Mouse (Mus musculus): ENCODE data around the gene Gsdmc4. TPM values are rescaled to one million over a fixed set of nuclear protein-coding genes. Genes with fewer than 3 reads are reported as not detected.
"Not testable (repeated sequence)": the region's sequence is repeated elsewhere in the genome, so short reads cannot be mapped to it uniquely, and the experiment has no call there.

Gene Gsdmc4
- polyA plus RNA-seq (2015; fragmentation: Nextera tagmentation; extraction: Ambion mirVana): not detected in 2 replicates

DNA sequence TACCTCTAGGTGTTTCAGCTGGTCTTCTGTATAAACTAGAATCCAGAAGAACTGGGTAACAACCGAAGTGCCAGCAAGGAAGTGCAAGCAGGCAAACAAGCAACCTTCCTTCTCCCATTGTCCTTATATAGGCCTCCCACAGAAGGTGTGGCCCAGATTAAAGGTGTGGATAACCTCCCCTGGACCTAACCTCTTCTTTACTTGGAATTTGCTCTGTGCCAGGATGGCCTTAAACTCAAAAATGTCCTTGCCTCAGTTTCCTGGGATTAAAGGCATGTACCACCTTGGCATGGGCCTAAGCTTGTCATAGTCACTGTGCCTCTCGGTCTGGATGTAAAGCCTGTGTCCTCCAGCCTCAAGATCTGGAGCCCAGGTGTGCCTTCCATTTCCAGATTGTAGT lies at the start of gene Gsdmc4:
Gsdmc4 (minus strand) TSS at position 101 of the 400 bp plus-strand sequence.
- H3K9ac ChIP-seq; H3K9me3 ChIP-seq (replicated peaks); H3K4me2 ChIP-seq; H3K4me3 ChIP-seq (replicated peaks); H3K27me3 ChIP-seq; H3K4me1 ChIP-seq (replicated peaks); H3K27ac ChIP-seq (replicated peaks); ATAC-seq (ENCODE audit: insufficient read depth); H3K36me3 ChIP-seq (replicated peaks): not testable (repeated sequence)
- 61% methylated on average over 2 of the region's 2 CpGs for WGBS (ENCODE audit: insufficient replicate concordance)

DNA sequence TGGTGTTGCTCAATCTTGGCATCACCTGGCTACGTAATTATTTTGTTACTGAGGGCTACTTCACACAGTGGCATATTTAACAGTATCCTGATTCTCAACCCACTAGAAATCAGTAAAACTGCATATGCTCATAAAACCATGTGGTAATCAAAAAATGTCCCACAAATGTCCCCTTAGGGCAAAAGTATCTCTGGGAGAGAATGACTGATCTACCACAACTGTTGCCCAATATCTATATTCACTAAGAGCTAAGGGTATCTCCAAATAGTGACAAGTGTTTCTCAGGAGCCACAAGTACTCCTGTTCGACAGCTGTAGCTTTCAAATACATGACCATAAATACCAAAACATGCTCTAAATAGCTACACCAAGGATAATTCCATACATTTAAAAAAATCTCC lies 48.4 kb upstream of the Gsdmc4 start:
- Histone ChIP-seq H3K4me3 (replicated peaks) (no peak overlapping the region), H3K27ac (replicated peaks) (no peak overlapping the region), H3K36me3 (replicated peaks) (no peaks in the 10 kb centered on the region), H3K27me3 (no peaks in the 10 kb centered on the region), H3K4me2 (no peak overlapping the region), H3K9me3 (replicated peaks) (no peaks in the 10 kb centered on the region), H3K9ac (no peak overlapping the region), H3K4me1 (replicated peaks) (no peaks in the 10 kb centered on the region)
- no peak for ATAC-seq (ENCODE audit: insufficient read depth)
- WGBS (ENCODE audit: insufficient replicate concordance): 68% methylated on average over 2 of the region's 2 CpGs

DNA sequence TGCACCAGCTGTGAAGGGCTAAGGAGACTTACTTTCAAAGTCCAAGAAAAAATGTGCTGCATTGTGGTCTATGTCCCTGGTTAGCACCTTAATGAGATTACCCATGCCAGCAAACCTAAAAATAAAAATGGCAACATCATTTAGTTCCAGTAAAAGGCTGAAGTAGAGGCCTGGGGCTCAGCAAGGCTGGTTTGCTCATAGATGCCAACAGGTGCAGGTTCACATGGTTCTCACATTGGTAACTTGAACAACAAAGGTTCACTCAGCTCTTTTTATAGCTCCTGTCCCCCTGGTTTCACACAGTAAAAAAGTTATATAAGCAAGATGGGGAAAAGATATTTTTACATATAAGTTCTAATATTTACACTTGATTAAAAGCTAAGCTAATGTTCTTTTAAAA lies 45.5 kb upstream of the Gsdmc4 start:
- Histone ChIP-seq H3K9me3 (replicated peaks) (no peaks in the 10 kb centered on the region), H3K4me2 (no peak overlapping the region), H3K9ac (no peak overlapping the region), H3K4me1 (replicated peaks) (no peaks in the 10 kb centered on the region), H3K27ac (replicated peaks) (no peak overlapping the region), H3K36me3 (replicated peaks) (no peaks in the 10 kb centered on the region), H3K4me3 (replicated peaks) (no peak overlapping the region), H3K27me3 (no peaks in the 10 kb centered on the region)
- no peak for ATAC-seq (ENCODE audit: insufficient read depth)

DNA sequence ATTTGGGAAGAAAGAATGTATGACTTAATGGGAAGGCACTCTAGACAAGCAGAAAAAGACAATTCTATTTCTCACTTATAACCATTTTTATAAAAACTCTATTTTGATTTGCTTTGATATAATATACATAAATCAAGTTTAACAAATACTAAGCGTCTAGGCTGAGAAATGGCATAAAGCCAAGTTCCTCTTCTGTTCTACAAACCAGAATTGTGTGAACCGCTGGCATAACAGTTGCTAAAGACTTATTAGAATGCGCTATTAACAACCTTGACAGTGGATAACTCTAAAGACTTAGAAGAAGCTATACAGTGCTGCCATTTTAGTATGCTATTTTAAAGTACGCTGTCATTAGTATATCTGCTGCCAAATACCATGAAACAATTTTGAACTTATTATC lies 41.2 kb upstream of the Gsdmc4 start:
- Histone ChIP-seq H3K4me1 (replicated peaks) (no peaks in the 10 kb centered on the region), H3K4me3 (replicated peaks) (no peak overlapping the region), H3K9me3 (replicated peaks) (no peaks in the 10 kb centered on the region), H3K4me2 (no peak overlapping the region), H3K27ac (replicated peaks) (no peak overlapping the region), H3K9ac (no peak overlapping the region), H3K36me3 (replicated peaks) (0 out of 2 replicates have a peak, but pooled peaks cover 6% of the 10 kb centered on the region), H3K27me3 (no peaks in the 10 kb centered on the region)
- ATAC-seq (ENCODE audit: insufficient read depth): no peak
- 72% methylated on average over 4 of the region's 4 CpGs for WGBS (ENCODE audit: insufficient replicate concordance)

DNA sequence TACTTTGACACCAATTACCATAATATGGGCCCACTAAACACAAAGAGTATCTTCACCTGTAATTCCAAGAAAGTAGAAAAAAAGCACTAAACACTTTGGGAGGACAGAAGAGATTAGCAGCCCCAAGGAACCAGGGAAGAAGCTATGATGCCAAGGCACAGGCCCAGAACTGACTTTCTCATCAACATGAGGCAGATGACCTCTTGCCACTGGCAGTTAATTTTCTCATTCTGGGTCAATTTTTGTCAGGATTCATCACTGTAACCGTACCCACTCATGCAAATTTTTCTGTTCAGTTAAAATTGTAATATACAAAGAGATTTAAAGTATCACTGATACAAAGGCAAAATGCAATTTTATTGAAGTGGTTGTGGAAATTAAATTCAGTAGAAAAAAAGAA lies 29.1 kb upstream of the Gsdmc4 start:
- no peak for ATAC-seq (ENCODE audit: insufficient read depth)
- no peaks in the 10 kb centered on the region for H3K4me1 ChIP-seq (replicated peaks)
- no peaks in the 10 kb centered on the region for H3K27me3 ChIP-seq
- H3K4me2 ChIP-seq: no peak overlapping the region
- no peak overlapping the region for H3K9ac ChIP-seq
- H3K36me3 ChIP-seq (replicated peaks): peaks cover 40% of the 10 kb centered on the region
- no peaks in the 10 kb centered on the region for H3K9me3 ChIP-seq (replicated peaks)
- WGBS (ENCODE audit: insufficient replicate concordance): 83% methylated on average over 1 of the region's 1 CpGs
- no peak overlapping the region for H3K27ac ChIP-seq (replicated peaks)
- H3K4me3 ChIP-seq (replicated peaks): no peak overlapping the region

DNA sequence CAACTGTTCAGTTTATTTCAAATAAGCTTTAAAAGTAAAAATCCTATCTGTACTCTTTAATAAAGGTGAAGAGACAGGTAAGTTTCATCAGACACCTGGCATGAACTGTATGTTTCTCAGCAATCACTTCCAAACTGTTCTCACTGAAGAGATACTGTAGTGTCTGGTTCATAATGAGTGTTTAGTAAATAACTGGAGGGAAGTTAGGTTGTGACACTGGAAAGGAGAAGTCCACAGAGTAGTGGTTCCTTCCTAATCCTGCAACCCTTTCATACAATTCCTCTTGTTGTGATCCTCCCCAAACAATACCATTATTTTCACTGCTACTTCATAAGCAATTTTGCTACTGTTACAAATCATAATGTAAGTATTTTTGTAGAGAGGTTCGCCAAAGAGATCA lies 20.6 kb upstream of the Gsdmc4 start:
- H3K4me1 ChIP-seq (replicated peaks): no peaks in the 10 kb centered on the region
- no peak overlapping the region for H3K4me3 ChIP-seq (replicated peaks)
- H3K36me3 ChIP-seq (replicated peaks): peaks cover 55% of the 10 kb centered on the region
- H3K4me2 ChIP-seq: no peak overlapping the region
- 79% methylated on average over 1 of the region's 1 CpGs for WGBS (ENCODE audit: insufficient replicate concordance)
- H3K27ac ChIP-seq (replicated peaks): no peak overlapping the region
- no peaks in the 10 kb centered on the region for H3K9me3 ChIP-seq (replicated peaks)
- no peak for ATAC-seq (ENCODE audit: insufficient read depth)
- no peaks in the 10 kb centered on the region for H3K27me3 ChIP-seq
- no peak overlapping the region for H3K9ac ChIP-seq

DNA sequence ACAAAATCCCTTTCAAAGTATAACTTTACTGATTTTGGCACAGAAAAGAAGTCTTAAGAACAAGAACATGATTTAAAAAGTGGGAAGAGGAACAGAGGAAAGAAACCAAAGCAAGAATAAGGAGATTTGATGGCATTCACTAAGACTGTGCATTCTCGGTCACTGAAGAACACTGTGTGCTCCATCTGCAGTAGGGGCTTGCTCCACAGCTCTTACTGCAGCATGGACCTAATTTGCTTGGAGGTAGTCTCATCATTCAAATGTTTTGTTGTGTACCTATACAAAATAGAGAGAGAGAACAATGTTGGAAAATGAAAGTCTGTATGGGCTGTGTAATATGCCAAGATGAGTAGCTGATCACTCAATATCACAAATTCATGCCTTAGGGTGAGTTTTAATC lies 19.3 kb upstream of the Gsdmc4 start:
- Histone ChIP-seq H3K9me3 (replicated peaks) (no peaks in the 10 kb centered on the region), H3K27me3 (no peaks in the 10 kb centered on the region), H3K4me1 (replicated peaks) (no peaks in the 10 kb centered on the region), H3K27ac (replicated peaks) (no peak overlapping the region), H3K36me3 (replicated peaks) (peaks cover 48% of the 10 kb centered on the region), H3K4me2 (no peak overlapping the region), H3K4me3 (replicated peaks) (no peak overlapping the region), H3K9ac (no peak overlapping the region)
- WGBS (ENCODE audit: insufficient replicate concordance): 63% methylated on average over 1 of the region's 1 CpGs
- no peak for ATAC-seq (ENCODE audit: insufficient read depth)

DNA sequence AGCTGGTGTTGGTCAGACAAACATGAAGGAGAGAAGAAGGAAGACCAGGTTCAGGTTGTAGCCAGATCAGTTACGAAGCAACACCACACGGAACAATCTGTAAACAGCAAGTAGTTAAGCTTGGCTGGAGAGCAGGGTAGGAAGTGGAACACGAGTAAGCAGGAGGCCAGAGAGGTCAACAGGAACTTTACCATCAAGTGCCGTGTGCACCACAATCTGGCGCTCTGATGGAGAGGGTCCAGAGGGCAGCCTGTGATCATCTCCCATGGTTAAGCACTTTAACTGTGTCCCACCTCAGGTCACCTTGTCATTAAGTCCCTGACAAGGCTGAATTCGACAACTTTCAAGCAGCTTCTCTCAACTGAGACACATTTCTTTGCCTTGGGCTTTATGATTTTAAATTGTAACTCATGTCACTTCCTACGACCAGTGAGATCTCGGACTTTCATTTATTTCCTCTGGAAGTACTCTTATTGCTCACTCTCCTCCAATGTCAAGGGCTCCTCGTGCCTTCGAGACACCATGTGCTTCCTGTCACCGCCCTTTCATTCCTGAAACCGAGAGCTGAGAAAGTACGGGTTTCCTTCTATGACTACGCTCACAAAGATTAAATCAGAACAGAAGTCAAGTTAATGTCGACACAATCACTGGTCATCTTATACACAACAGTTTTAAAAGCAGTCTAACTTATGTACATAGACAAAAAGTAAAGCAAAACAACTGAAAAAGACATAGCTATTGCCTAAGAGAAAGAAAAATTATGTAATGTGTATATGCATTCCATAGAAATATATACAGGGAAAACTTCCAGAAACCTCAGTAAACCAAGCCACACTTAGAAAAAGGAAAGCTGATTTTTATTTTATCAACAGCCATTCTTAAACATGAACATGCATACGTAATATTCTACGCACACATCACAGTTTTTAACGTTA lies 18.3 kb upstream of the Gsdmc4 start:
- Histone ChIP-seq H3K36me3 (replicated peaks) (peaks cover 48% of the 10 kb centered on the region), H3K9ac (no peak overlapping the region), H3K9me3 (replicated peaks) (no peaks in the 10 kb centered on the region), H3K4me1 (replicated peaks) (no peaks in the 10 kb centered on the region), H3K4me3 (replicated peaks) (no peak overlapping the region), H3K27me3 (no peaks in the 10 kb centered on the region), H3K4me2 (no peak overlapping the region), H3K27ac (replicated peaks) (no peak overlapping the region)
- 73% methylated on average over 18 of the region's 18 CpGs for WGBS (ENCODE audit: insufficient replicate concordance)
- ATAC-seq (ENCODE audit: insufficient read depth): no peak

DNA sequence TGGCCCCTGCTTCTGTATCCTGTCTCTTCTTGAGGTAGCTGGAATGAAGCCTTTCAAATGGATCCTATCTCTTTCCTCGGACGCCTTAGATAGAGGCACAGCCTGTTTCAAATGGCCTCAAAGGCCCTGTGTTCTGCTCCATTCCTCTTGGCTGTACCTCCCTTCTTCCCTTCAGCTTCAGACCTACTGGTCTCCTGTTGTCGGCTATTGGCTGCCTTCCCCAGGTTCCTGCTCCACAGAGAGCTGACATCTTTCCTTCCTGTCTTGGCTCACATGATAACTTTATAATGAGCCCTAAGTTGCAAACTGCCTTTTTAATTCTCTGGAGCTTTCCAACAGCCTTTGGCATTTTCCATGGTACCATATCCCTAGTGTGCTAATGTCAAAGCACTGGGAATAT lies 14.1 kb upstream of the Gsdmc4 start:
- 54% methylated on average over 3 of the region's 3 CpGs for WGBS (ENCODE audit: insufficient replicate concordance)
- no peak for ATAC-seq (ENCODE audit: insufficient read depth)
- Histone ChIP-seq H3K4me3 (replicated peaks) (no peak overlapping the region), H3K4me2 (no peak overlapping the region), H3K36me3 (replicated peaks) (peaks cover 22% of the 10 kb centered on the region), H3K9me3 (replicated peaks) (no peaks in the 10 kb centered on the region), H3K4me1 (replicated peaks) (no peaks in the 10 kb centered on the region), H3K27ac (replicated peaks) (no peak overlapping the region), H3K9ac (no peak overlapping the region), H3K27me3 (no peaks in the 10 kb centered on the region)

DNA sequence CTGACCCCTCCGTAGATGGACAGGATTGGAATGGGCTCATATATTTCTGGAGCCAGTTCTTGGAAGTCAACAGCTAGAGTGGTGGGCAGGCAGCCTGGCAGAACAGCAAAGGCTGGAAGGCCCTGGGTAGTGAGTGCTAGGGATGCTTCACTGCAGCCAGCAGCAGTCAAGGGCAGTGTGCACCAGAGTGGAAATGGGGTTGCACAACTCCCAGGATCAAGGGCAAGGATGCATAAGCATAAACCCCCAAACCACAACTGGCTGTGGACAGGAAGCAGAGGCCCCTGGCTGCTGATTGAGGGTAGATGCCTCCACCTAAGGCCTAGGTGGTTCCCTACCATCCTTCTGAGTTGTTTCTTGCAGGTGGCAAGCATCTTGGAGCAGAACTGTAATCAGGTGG lies 12.4 kb upstream of the Gsdmc4 start:
- ATAC-seq (ENCODE audit: insufficient read depth): no peak
- Histone ChIP-seq H3K9ac (no peak overlapping the region), H3K36me3 (replicated peaks) (peaks cover 12% of the 10 kb centered on the region; the same call in 1 of the 2 replicates), H3K27ac (replicated peaks) (no peak overlapping the region), H3K9me3 (replicated peaks) (no peaks in the 10 kb centered on the region), H3K27me3 (no peaks in the 10 kb centered on the region), H3K4me2 (no peak overlapping the region), H3K4me1 (replicated peaks) (no peaks in the 10 kb centered on the region), H3K4me3 (replicated peaks) (no peak overlapping the region)
- 70% methylated on average over 1 of the region's 1 CpGs for WGBS (ENCODE audit: insufficient replicate concordance)

DNA sequence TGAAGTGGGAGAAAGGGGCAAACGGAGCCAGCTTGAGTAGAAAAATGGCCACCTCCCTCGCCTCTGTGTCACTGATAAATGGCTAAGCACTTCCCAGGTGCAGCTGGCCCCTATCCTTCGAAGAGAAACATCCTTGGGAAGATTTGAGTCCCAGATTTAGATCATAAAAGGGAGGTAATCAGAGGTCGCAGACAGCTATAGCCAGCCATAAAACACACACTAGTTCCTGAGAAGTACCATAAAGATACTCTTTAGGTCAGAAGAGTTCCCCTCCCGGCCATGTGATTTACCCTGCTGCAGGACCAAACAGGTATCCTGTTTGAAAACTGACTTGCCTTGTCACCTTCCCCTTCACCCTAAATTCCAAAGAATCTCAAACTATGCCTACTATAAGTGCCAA lies 9.5 kb upstream of the Gsdmc4 start:
- not testable (repeated sequence) for H3K9me3 ChIP-seq (replicated peaks); H3K4me1 ChIP-seq (replicated peaks); H3K27ac ChIP-seq (replicated peaks); H3K4me2 ChIP-seq; ATAC-seq (ENCODE audit: insufficient read depth); H3K4me3 ChIP-seq (replicated peaks); H3K36me3 ChIP-seq (replicated peaks); H3K27me3 ChIP-seq; H3K9ac ChIP-seq
- WGBS (ENCODE audit: insufficient replicate concordance): 33% methylated on average over 3 of the region's 5 CpGs

DNA sequence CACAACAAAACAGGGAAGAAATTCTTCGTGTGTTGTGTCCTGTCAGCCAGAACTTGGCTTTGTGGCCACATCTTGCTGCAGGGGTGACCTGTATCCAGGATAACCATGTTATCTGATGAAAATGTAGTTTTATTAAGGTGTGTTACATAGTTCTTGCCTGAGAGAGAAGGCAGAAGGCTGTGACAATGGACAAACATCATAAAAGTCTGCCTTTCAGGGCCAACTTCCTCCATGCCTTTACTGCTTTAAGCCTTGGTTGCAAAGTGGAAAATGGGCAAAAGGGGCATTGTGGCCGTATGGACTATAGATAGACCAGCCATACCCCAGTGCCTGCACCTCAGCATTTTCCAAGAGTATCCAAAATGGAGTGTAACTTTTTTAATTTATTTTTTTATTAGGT lies 7.6 kb upstream of the Gsdmc4 start:
- 34% methylated on average over 2 of the region's 2 CpGs for WGBS (ENCODE audit: insufficient replicate concordance)
- not testable (repeated sequence) for H3K36me3 ChIP-seq (replicated peaks); H3K4me1 ChIP-seq (replicated peaks); H3K9ac ChIP-seq; H3K4me2 ChIP-seq; ATAC-seq (ENCODE audit: insufficient read depth); H3K4me3 ChIP-seq (replicated peaks); H3K27me3 ChIP-seq; H3K9me3 ChIP-seq (replicated peaks); H3K27ac ChIP-seq (replicated peaks)
